Mouse (Mus musculus): ENCODE data around the gene Ino80d. TPM values are rescaled to one million over a fixed set of nuclear protein-coding genes. Genes with fewer than 3 reads are reported as not detected.

The Ino80d gene
- total RNA-seq, 1 experiment: 17.5 TPM

DNA sequence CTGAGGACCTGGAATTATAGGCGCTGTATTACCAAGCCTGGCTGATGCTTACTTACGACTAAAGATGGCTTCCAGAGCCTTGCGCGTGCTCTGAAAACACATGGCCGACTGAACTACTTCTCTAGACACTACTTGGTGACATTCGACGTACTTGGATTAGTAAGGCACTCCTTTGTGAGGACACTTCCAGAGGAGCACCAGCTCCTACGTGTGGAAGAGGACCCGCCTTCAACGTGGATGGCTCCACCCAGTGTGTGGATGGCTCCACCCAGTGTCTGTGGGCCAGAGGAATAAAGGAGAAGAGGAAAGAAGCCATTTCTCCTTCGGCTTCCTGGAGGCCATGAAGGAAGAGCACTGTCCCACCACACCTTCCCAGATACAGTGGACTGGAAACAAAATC, 17.3 kb upstream of the Ino80d start:
- no peak overlapping the region for H3K9ac ChIP-seq (ENCODE audit: insufficient read depth, low read depth, low read length, poor library complexity, severe bottlenecking)
- TF ChIP-seq ZC3H11A (IDR thresholded peaks at IDR 0.05; ENCODE audit: borderline replicate concordance, low read depth, low read length): no peak
- no peak for TF ChIP-seq HCFC1 (IDR thresholded peaks at IDR 0.05; ENCODE audit: borderline replicate concordance, insufficient read depth, low read length)
- TF ChIP-seq CHD2 (IDR thresholded peaks at IDR 0.05; ENCODE audit: low read depth, low read length): no peak
- TF ChIP-seq ZNF384 (IDR thresholded peaks at IDR 0.05; ENCODE audit: low read depth, low read length): no peak
- no peak for TF ChIP-seq MAFK (IDR thresholded peaks at IDR 0.05; ENCODE audit: insufficient read depth, low read depth, low read length)
- H3K27ac ChIP-seq (ENCODE audit: insufficient read depth, low read depth, low read length, poor library complexity, severe bottlenecking): no peak overlapping the region
- no peaks in the 10 kb centered on the region for H3K9me3 ChIP-seq (ENCODE audit: control insufficient read depth, insufficient read depth, low read depth, low read length)
- peaks cover 9 to 14% of the 10 kb centered on the region in 2 experiments for H3K4me1 ChIP-seq (ENCODE audit: control insufficient read depth in 2 of 2, insufficient read depth in 2 of 2, low read length in 2 of 2, poor library complexity in 1 of 2)
- H3K4me3 ChIP-seq (ENCODE audit: insufficient read depth in 1 of 2, low read depth in 1 of 2, low read length in 2 of 2, poor library complexity in 1 of 2, severe bottlenecking in 1 of 2): no peak overlapping the region; a peak in 1 of 4 replicates
- DNase-seq (ENCODE audit: low read depth, low spot score): no peak
- in situ Hi-C loops (cut with MboI; ENCODE audit: low sequenced_read_pairs in 2 of 2, unreplicated experiment in 2 of 2): no loop called here
- no peaks in the 10 kb centered on the region for H3K36me3 ChIP-seq (ENCODE audit: control insufficient read depth, insufficient read depth, low read length, poor library complexity, severe bottlenecking)

- H3K9me3 ChIP-seq (ENCODE audit: control insufficient read depth, insufficient read depth, low read depth, low read length): no peaks in the 10 kb centered on the region
- TF ChIP-seq CHD2 (IDR thresholded peaks at IDR 0.05; ENCODE audit: low read depth, low read length) (no peak), ZC3H11A (IDR thresholded peaks at IDR 0.05; ENCODE audit: borderline replicate concordance, low read depth, low read length) (no peak), HCFC1 (IDR thresholded peaks at IDR 0.05; ENCODE audit: borderline replicate concordance, insufficient read depth, low read length) (no peak), ZNF384 (IDR thresholded peaks at IDR 0.05; ENCODE audit: low read depth, low read length) (no peak), MAFK (IDR thresholded peaks at IDR 0.05; ENCODE audit: insufficient read depth, low read depth, low read length) (no peak)
- in situ Hi-C loops (cut with MboI; ENCODE audit: low sequenced_read_pairs in 2 of 2, unreplicated experiment in 2 of 2): no loop called here
- H3K27ac ChIP-seq (ENCODE audit: insufficient read depth, low read depth, low read length, poor library complexity, severe bottlenecking): no peak overlapping the region; the same call in 1 of the 2 replicates
- H3K4me1 ChIP-seq (ENCODE audit: control insufficient read depth in 2 of 2, insufficient read depth in 2 of 2, low read length in 2 of 2, poor library complexity in 1 of 2): peaks cover 7 to 8% of the 10 kb centered on the region in 2 experiments
- no peak overlapping the region for H3K9ac ChIP-seq (ENCODE audit: insufficient read depth, low read depth, low read length, poor library complexity, severe bottlenecking)
- no peaks in the 10 kb centered on the region for H3K36me3 ChIP-seq (ENCODE audit: control insufficient read depth, insufficient read depth, low read length, poor library complexity, severe bottlenecking)
- H3K4me3 ChIP-seq (ENCODE audit: insufficient read depth in 1 of 2, low read depth in 1 of 2, low read length in 2 of 2, poor library complexity in 1 of 2, severe bottlenecking in 1 of 2): no peak overlapping the region
- DNase-seq (ENCODE audit: low read depth, low spot score): no peak
Measured at GRCm38 (mm10) chr1:63130883-63131282, 16.4 kb upstream of the Ino80d start.

GRCm38 (mm10) chr1:63129857-63130690, 15.6 kb upstream of the Ino80d start:
- Histone ChIP-seq H3K9me3 (ENCODE audit: control insufficient read depth, insufficient read depth, low read depth, low read length) (no peaks in the 10 kb centered on the region), H3K9ac (ENCODE audit: insufficient read depth, low read depth, low read length, poor library complexity, severe bottlenecking) (peak overlapping the region; percentile 63), H3K36me3 (ENCODE audit: control insufficient read depth, insufficient read depth, low read length, poor library complexity, severe bottlenecking) (no peaks in the 10 kb centered on the region), H3K27ac (ENCODE audit: insufficient read depth, low read depth, low read length, poor library complexity, severe bottlenecking) (peak overlapping the region; percentile 74), H3K4me3 (ENCODE audit: insufficient read depth in 1 of 2, low read depth in 1 of 2, low read length in 2 of 2, poor library complexity in 1 of 2, severe bottlenecking in 1 of 2) (peak overlapping the region; percentile 26 to 40; a peak in 3 of 4 replicates), H3K4me1 (ENCODE audit: control insufficient read depth in 2 of 2, insufficient read depth in 2 of 2, low read length in 2 of 2, poor library complexity in 1 of 2) (peaks cover 5 to 8% of the 10 kb centered on the region in 2 experiments)
- TF ChIP-seq ZNF384 (IDR thresholded peaks at IDR 0.05; ENCODE audit: low read depth, low read length): no peak
- TF ChIP-seq MAFK (IDR thresholded peaks at IDR 0.05; ENCODE audit: insufficient read depth, low read depth, low read length): no peak
- no peak for TF ChIP-seq ZC3H11A (IDR thresholded peaks at IDR 0.05; ENCODE audit: borderline replicate concordance, low read depth, low read length)
- TF ChIP-seq HCFC1 (IDR thresholded peaks at IDR 0.05; ENCODE audit: borderline replicate concordance, insufficient read depth, low read length): no peak
- TF ChIP-seq CHD2 (IDR thresholded peaks at IDR 0.05; ENCODE audit: low read depth, low read length): no peak
- no peak for DNase-seq (ENCODE audit: low read depth, low spot score)
- in situ Hi-C loops (cut with MboI; ENCODE audit: low sequenced_read_pairs in 2 of 2, unreplicated experiment in 2 of 2): no loop called here

DNA sequence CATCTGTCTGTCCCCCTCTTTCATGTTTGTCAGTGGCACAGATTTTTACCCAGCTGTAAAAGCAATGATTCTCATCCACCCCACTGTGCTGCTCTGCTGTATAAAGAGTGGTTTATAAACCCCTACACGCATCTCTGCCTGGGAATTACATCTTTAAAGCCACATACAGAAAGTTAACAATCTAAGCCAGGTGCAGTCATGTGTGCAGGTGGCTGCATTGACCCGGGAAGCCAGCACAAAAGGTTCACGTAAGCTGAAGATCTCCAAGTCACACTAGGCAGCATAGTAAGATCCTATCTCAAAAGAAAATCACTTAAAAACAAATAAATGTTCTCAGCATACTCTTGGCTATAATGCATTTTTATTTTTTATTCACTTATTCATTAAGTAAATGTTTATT, 14.8 kb upstream of the Ino80d start:
- in situ Hi-C loops (cut with MboI; ENCODE audit: low sequenced_read_pairs in 2 of 2, unreplicated experiment in 2 of 2): no loop called here
- Histone ChIP-seq H3K9me3 (ENCODE audit: control insufficient read depth, insufficient read depth, low read depth, low read length) (no peaks in the 10 kb centered on the region), H3K9ac (ENCODE audit: insufficient read depth, low read depth, low read length, poor library complexity, severe bottlenecking) (no peak overlapping the region), H3K27ac (ENCODE audit: insufficient read depth, low read depth, low read length, poor library complexity, severe bottlenecking) (no peak overlapping the region), H3K4me1 (ENCODE audit: control insufficient read depth in 2 of 2, insufficient read depth in 2 of 2, low read length in 2 of 2, poor library complexity in 1 of 2) (peaks cover 3 to 8% of the 10 kb centered on the region in 2 experiments; a peak in 3 of 4 replicates), H3K36me3 (ENCODE audit: control insufficient read depth, insufficient read depth, low read length, poor library complexity, severe bottlenecking) (peaks cover under 1% of the 10 kb centered on the region; the same call in 1 of the 2 replicates), H3K4me3 (ENCODE audit: insufficient read depth in 1 of 2, low read depth in 1 of 2, low read length in 2 of 2, poor library complexity in 1 of 2, severe bottlenecking in 1 of 2) (peak overlapping the region in 1 of 2 experiments; percentile 34; a peak in 2 of 4 replicates)
- no peak for TF ChIP-seq CHD2 (IDR thresholded peaks at IDR 0.05; ENCODE audit: low read depth, low read length)
- no peak for DNase-seq (ENCODE audit: low read depth, low spot score)
